Mouse (Mus musculus) heart, embryonic 12.5 days (tissue): ENCODE measurements around the gene Ints1. TPM values are rescaled to one million over a fixed set of nuclear protein-coding genes. Genes with fewer than 3 reads are reported as not detected.

Experiments used
- ATAC-seq: fragments of 200-750 bp; cut with Nextera tagmentation; 2 replicates; pipeline ENCODE4 v1.8.0; 2017; ENCODE audit warnings: moderate TSS enrichment, moderate library complexity; ENCODE audit not compliant: insufficient number of reproducible peaks, low FRiP score
- H3K27ac ChIP-seq: fragments of 300-500 bp; sonication (generic); 2 replicates; pipeline ENCODE4 v1.5.1; 2016; ENCODE audit warnings: mild to moderate bottlenecking, moderate library complexity; ENCODE audit not compliant: poor library complexity, severe bottlenecking
- H3K27me3 ChIP-seq: fragments of 300-500 bp; sonication (generic); replicated peaks from 2 replicates; pipeline ENCODE4 v1.6.1; 2016; ENCODE audit warnings: mild to moderate bottlenecking, moderate library complexity
- H3K36me3 ChIP-seq: fragments of 300-500 bp; sonication (generic); 2 replicates; pipeline ENCODE4 v1.6.1; 2016; ENCODE audit warnings: mild to moderate bottlenecking, moderate library complexity
- H3K4me1 ChIP-seq: fragments of 300-500 bp; sonication (generic); replicated peaks from 2 replicates; pipeline ENCODE4 v1.6.1; 2016; ENCODE audit warnings: mild to moderate bottlenecking
- H3K4me2 ChIP-seq: fragments of 300-500 bp; sonication (generic); 2 replicates; pipeline ENCODE4 v1.6.1; 2016; ENCODE audit warnings: mild to moderate bottlenecking, moderate library complexity
- H3K4me3 ChIP-seq: fragments of 300-500 bp; sonication (generic); 2 replicates; pipeline ENCODE4 v1.5.1; 2016; ENCODE audit warnings: mild to moderate bottlenecking
- H3K9ac ChIP-seq: fragments of 300-500 bp; sonication (generic); 2 replicates; pipeline ENCODE4 v1.6.1; 2016; ENCODE audit warnings: mild to moderate bottlenecking, moderate library complexity
- H3K9me3 ChIP-seq: fragments of 300-500 bp; sonication (generic); replicated peaks from 2 replicates; pipeline ENCODE4 v1.6.1; 2016; ENCODE audit warnings: mild to moderate bottlenecking, moderate library complexity
- WGBS: fragments of 180-500 bp; shearing (Covaris S2); methylation state at CpG from one replicate; pipeline ENCODE4 v1.1.7; 2016; 5-methylcytosine and 5-hydroxymethylcytosine counted together
- polyA plus RNA-seq: library from polyadenylated mRNA; unstranded; fragments of >200 nt; fragmentation: Nextera tagmentation; extraction: Ambion mirVana; gene quantifications from 2 replicates; pipeline ENCODE4 v1.2.1, GENCODE M21; 2016

Ints1 gene
- polyA plus RNA-seq, 1 experiment from 2014 or later = 24.2 TPM

- no peak overlapping the region for H3K27ac ChIP-seq
- H3K36me3 ChIP-seq = no peaks in the 10 kb centered on the region
- ATAC-seq = no peak
- H3K27me3 ChIP-seq = peaks cover 12% of the 10 kb centered on the region
- H3K4me1 ChIP-seq = peaks cover 56% of the 10 kb centered on the region
- 62% methylated on average over 11 of the region's 11 CpGs for WGBS
- H3K4me3 ChIP-seq = no peak overlapping the region
- H3K4me2 ChIP-seq = peak overlapping the region; percentile 22
- H3K9me3 ChIP-seq = no peaks in the 10 kb centered on the region
- H3K9ac ChIP-seq = no peak overlapping the region
Observed at GRCm38 (mm10) chr5:139732634-139733107, 42.8 kb downstream of the Ints1 start.

GRCm38 (mm10) chr5:139730712-139731486 is 44.6 kb downstream of the Ints1 start:
- peak overlapping the region; percentile 27; the same call in 1 of the 2 replicates for H3K27ac ChIP-seq
- ATAC-seq = no peak

GRCm38 (mm10) chr5:139727261-139727660 is 48.2 kb downstream of the Ints1 start:
- Histone ChIP-seq H3K9ac (no peak overlapping the region), H3K36me3 (no peaks in the 10 kb centered on the region), H3K4me3 (no peak overlapping the region), H3K27me3 (no peaks in the 10 kb centered on the region), H3K4me1 (peaks cover 36% of the 10 kb centered on the region), H3K27ac (no peak overlapping the region), H3K4me2 (no peak overlapping the region), H3K9me3 (no peaks in the 10 kb centered on the region)
- no peak for ATAC-seq
- 73% methylated on average over 11 of the region's 11 CpGs for WGBS

More at GRCm38 (mm10) chr5:139730712-139731486, 44.6 kb downstream of the Ints1 start:
- Histone ChIP-seq H3K9me3 (no peaks in the 10 kb centered on the region), H3K27me3 (peaks cover 12% of the 10 kb centered on the region), H3K4me3 (no peak overlapping the region), H3K4me1 (peaks cover 50% of the 10 kb centered on the region), H3K9ac (peak overlapping the region; percentile 18), H3K4me2 (no peak overlapping the region), H3K36me3 (no peaks in the 10 kb centered on the region)
- WGBS = 54% methylated on average over 8 of the region's 8 CpGs

- ATAC-seq = no peak
- 78% methylated on average over 3 of the region's 3 CpGs for WGBS
- peaks cover 30% of the 10 kb centered on the region for H3K4me1 ChIP-seq
- no peaks in the 10 kb centered on the region for H3K36me3 ChIP-seq
- H3K27ac ChIP-seq = no peak overlapping the region
- no peaks in the 10 kb centered on the region for H3K27me3 ChIP-seq
- no peak overlapping the region for H3K4me2 ChIP-seq
- no peak overlapping the region for H3K9ac ChIP-seq
- no peaks in the 10 kb centered on the region for H3K9me3 ChIP-seq
- H3K4me3 ChIP-seq = no peak overlapping the region
Observed at GRCm38 (mm10) chr5:139726186-139726585, 49.3 kb downstream of the Ints1 start.

- H3K4me2 ChIP-seq = no peak overlapping the region
Observed at GRCm38 (mm10) chr5:139724336-139725116, 50.9 kb downstream of the Ints1 start.

GRCm38 (mm10) chr5:139723113-139723512 is 52.4 kb downstream of the Ints1 start:
- Histone ChIP-seq H3K9me3 (no peaks in the 10 kb centered on the region), H3K27ac (no peak overlapping the region)
- WGBS = 66% methylated on average over 9 of the region's 9 CpGs

More at GRCm38 (mm10) chr5:139724336-139725116, 50.9 kb downstream of the Ints1 start:
- Histone ChIP-seq H3K4me3 (no peak overlapping the region), H3K9me3 (no peaks in the 10 kb centered on the region), H3K36me3 (no peaks in the 10 kb centered on the region), H3K27me3 (no peaks in the 10 kb centered on the region), H3K4me1 (peaks cover 17% of the 10 kb centered on the region), H3K27ac (no peak overlapping the region), H3K9ac (no peak overlapping the region)
- 0 out of 2 replicates have a peak, but pooled peaks have one; percentile 18 for ATAC-seq
- WGBS = 50% methylated on average over 10 of the region's 10 CpGs

GRCm38 (mm10) chr5:139722709-139723108 is 52.8 kb downstream of the Ints1 start:
- Histone ChIP-seq H3K9me3 (no peaks in the 10 kb centered on the region), H3K4me2 (no peak overlapping the region), H3K27ac (no peak overlapping the region), H3K4me1 (peaks cover 17% of the 10 kb centered on the region), H3K27me3 (no peaks in the 10 kb centered on the region), H3K9ac (no peak overlapping the region), H3K36me3 (no peaks in the 10 kb centered on the region), H3K4me3 (no peak overlapping the region)
- no peak for ATAC-seq
- 54% methylated on average over 6 of the region's 6 CpGs for WGBS

More at GRCm38 (mm10) chr5:139723113-139723512, 52.4 kb downstream of the Ints1 start:
- Histone ChIP-seq H3K27me3 (no peaks in the 10 kb centered on the region), H3K9ac (no peak overlapping the region), H3K4me3 (no peak overlapping the region), H3K4me2 (no peak overlapping the region), H3K4me1 (peaks cover 17% of the 10 kb centered on the region), H3K36me3 (no peaks in the 10 kb centered on the region)
- no peak for ATAC-seq

- H3K4me3 ChIP-seq = no peak overlapping the region
- H3K9ac ChIP-seq = no peak overlapping the region
- H3K36me3 ChIP-seq = no peaks in the 10 kb centered on the region
- no peak overlapping the region for H3K4me2 ChIP-seq
- H3K27me3 ChIP-seq = no peaks in the 10 kb centered on the region; the same call in 1 of the 2 replicates
- no peak overlapping the region for H3K27ac ChIP-seq
- H3K4me1 ChIP-seq = peaks cover 7% of the 10 kb centered on the region
- ATAC-seq = no peak
- 79% methylated on average over 6 of the region's 7 CpGs for WGBS
- no peaks in the 10 kb centered on the region for H3K9me3 ChIP-seq
Observed at GRCm38 (mm10) chr5:139718949-139719348, 56.5 kb downstream of the Ints1 start.

- peaks cover 7% of the 10 kb centered on the region for H3K4me1 ChIP-seq
- WGBS = 72% methylated on average over 6 of the region's 6 CpGs
- H3K4me2 ChIP-seq = no peak overlapping the region
- H3K27ac ChIP-seq = no peak overlapping the region
- no peak overlapping the region for H3K9ac ChIP-seq
- H3K9me3 ChIP-seq = no peaks in the 10 kb centered on the region
- no peaks in the 10 kb centered on the region for H3K36me3 ChIP-seq
- no peak overlapping the region for H3K4me3 ChIP-seq
- no peaks in the 10 kb centered on the region; the same call in 1 of the 2 replicates for H3K27me3 ChIP-seq
- no peak for ATAC-seq
Observed at GRCm38 (mm10) chr5:139718540-139718939, 56.9 kb downstream of the Ints1 start.

- no peaks in the 10 kb centered on the region; the same call in 1 of the 2 replicates for H3K27me3 ChIP-seq
- no peak overlapping the region for H3K4me2 ChIP-seq
- ATAC-seq = no peak; the same call in 1 of the 2 replicates
- no peaks in the 10 kb centered on the region for H3K9me3 ChIP-seq
- H3K36me3 ChIP-seq = no peaks in the 10 kb centered on the region
- WGBS = 92% methylated on average over 2 of the region's 2 CpGs
- H3K4me1 ChIP-seq = peaks cover under 1% of the 10 kb centered on the region; the same call in 1 of the 2 replicates
- H3K27ac ChIP-seq = no peak overlapping the region
- no peak overlapping the region for H3K4me3 ChIP-seq
- H3K9ac ChIP-seq = no peak overlapping the region
Observed at GRCm38 (mm10) chr5:139717723-139718122, 57.8 kb downstream of the Ints1 start.

- Histone ChIP-seq H3K4me3 (no peak overlapping the region), H3K27ac (no peak overlapping the region), H3K9me3 (0 out of 2 replicates have a peak, but pooled peaks cover 6% of the 10 kb centered on the region), H3K36me3 (0 out of 2 replicates have a peak, but pooled peaks cover 9% of the 10 kb centered on the region), H3K27me3 (no peaks in the 10 kb centered on the region; the same call in 1 of the 2 replicates), H3K9ac (no peak overlapping the region), H3K4me2 (no peak overlapping the region), H3K4me1 (peaks cover 12% of the 10 kb centered on the region)
- WGBS = 88% methylated on average over 10 of the region's 10 CpGs
- no peak for ATAC-seq
Observed at GRCm38 (mm10) chr5:139706496-139706895, 69.0 kb downstream of the Ints1 start.
